Mouse (Mus musculus) lung, embryonic 15.5 days (tissue): ENCODE measurements at regions not wholly inside any gene's neighbourhood (a gene's known extent, or its start where the extent isn't known, plus 50 kb on each side); places are given as distances from the start of the nearest gene placed in this dataset.
A peak's percentile ranks its signal among the peaks of the same experiment; 100 is the strongest.

Source experiments
- ATAC-seq: fragments of 200-750 bp; cut with Nextera tagmentation; 2 replicates; pipeline ENCODE4 v1.8.0; 2017; ENCODE audit warnings: moderate number of reproducible peaks, borderline replicate concordance; ENCODE audit not compliant: low FRiP score, low TSS enrichment; ENCODE audit errors: extremely low read depth
- H3K27ac ChIP-seq: fragments of 300-500 bp; sonication (generic); 2 replicates; pipeline ENCODE4 v1.5.1; 2015; ENCODE audit warnings: moderate library complexity, mild to moderate bottlenecking, inconsistent platforms
- H3K27me3 ChIP-seq: fragments of 300-500 bp; sonication (generic); 2 replicates; pipeline ENCODE4 v1.6.1; 2015; ENCODE audit warnings: inconsistent platforms
- H3K36me3 ChIP-seq: fragments of 300-500 bp; sonication (generic); 2 replicates; pipeline ENCODE4 v1.6.1; 2015; ENCODE audit warnings: inconsistent platforms
- H3K4me1 ChIP-seq: fragments of 300-500 bp; sonication (generic); 2 replicates; pipeline ENCODE4 v1.6.1; 2015; ENCODE audit warnings: inconsistent platforms
- H3K4me2 ChIP-seq: fragments of 300-500 bp; sonication (generic); 2 replicates; pipeline ENCODE4 v1.6.1; 2015; ENCODE audit warnings: inconsistent platforms, mild to moderate bottlenecking, moderate library complexity
- H3K4me3 ChIP-seq: fragments of 300-500 bp; sonication (generic); 2 replicates; pipeline ENCODE4 v1.5.1; 2015; ENCODE audit warnings: mild to moderate bottlenecking, inconsistent platforms
- H3K9ac ChIP-seq: fragments of 300-500 bp; sonication (generic); 2 replicates; pipeline ENCODE4 v1.6.1; 2015; ENCODE audit warnings: inconsistent platforms
- H3K9me3 ChIP-seq: fragments of 300-500 bp; sonication (generic); 2 replicates; pipeline ENCODE4 v1.6.1; 2016; ENCODE audit warnings: inconsistent platforms
- WGBS: fragments of 180-500 bp; shearing (Covaris S2); methylation state at CpG from one replicate; pipeline ENCODE4 v1.1.7; 2015; 5-methylcytosine and 5-hydroxymethylcytosine counted together

DNA sequence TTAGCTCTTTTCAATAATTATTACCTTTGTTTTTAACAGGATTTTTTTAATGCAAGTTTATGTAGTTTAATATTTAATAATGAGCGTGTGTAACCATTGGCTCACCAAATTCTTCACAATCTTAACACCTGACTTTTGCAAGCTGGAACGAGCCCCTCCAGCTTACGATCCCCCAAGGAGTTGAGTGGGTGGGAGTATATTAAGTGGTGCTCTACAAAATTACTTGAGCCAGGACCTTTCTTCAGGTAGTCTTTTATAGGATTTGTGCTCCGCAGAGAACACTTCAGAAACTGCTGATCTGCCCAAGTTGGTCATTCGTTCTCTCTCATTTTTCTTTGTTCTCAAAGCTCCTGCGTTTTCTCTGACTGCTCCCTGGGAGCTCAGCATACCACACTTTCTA, 144.5 kb upstream of the Tab2 start:
- Histone ChIP-seq H3K4me1 (no peaks in the 10 kb centered on the region), H3K27me3 (no peaks in the 10 kb centered on the region), H3K9ac (no peak overlapping the region), H3K27ac (no peak overlapping the region), H3K4me2 (no peak overlapping the region), H3K9me3 (no peaks in the 10 kb centered on the region; the same call in 1 of the 2 replicates), H3K36me3 (no peaks in the 10 kb centered on the region), H3K4me3 (no peak overlapping the region)
- WGBS, result 65% methylated on average over 6 of the region's 6 CpGs
- ATAC-seq, result no peak

DNA sequence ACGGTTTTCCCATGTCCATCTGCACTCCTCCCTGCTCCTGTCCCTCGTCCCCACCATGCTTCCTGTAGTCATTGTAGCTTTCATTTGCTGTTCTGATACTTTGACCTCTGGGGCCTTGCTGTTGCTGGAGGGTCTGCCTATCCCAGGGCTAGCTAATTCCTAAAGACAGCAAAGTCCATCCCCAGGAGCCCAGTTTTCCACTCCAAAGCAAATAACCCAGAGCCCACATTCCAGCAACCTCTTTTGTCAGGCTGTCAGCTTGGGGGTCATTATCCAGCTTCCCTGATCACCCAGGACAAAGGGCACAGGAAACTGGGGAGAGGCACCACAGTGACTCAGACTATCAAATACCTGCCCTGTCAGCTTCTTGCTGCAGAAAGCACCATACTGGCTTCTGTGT, 139.9 kb upstream of the Tab2 start:
- Histone ChIP-seq H3K9ac (no peak overlapping the region), H3K9me3 (no peaks in the 10 kb centered on the region; the same call in 1 of the 2 replicates), H3K4me3 (no peak overlapping the region), H3K27ac (no peak overlapping the region), H3K4me1 (peaks cover 12% of the 10 kb centered on the region), H3K4me2 (no peak overlapping the region), H3K36me3 (no peaks in the 10 kb centered on the region), H3K27me3 (no peaks in the 10 kb centered on the region)
- ATAC-seq, result no peak
- 43% methylated on average over 2 of the region's 2 CpGs for WGBS

DNA sequence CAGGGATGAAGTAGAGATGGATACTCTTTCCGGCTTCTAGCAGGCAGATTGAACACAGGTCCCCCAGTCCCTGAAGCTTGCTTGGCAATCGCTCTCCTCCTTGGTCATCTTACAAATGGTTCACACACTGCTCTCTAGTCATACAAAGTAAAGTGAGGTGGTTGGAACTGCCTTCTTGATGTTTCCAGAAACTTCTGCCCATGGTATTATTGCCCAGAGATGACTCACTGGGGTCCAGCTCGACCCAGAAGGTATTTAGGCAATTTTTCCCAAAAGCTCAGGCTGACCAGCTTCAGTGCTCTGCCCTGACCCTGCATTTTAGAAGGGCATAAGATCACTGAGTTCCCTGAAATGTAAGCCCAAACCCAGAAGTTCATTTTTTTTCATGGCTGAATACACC, 139.2 kb upstream of the Tab2 start:
- 87% methylated on average over 3 of the region's 3 CpGs for WGBS
- no peak overlapping the region for H3K4me2 ChIP-seq
- no peak for ATAC-seq
- H3K9me3 ChIP-seq, result no peaks in the 10 kb centered on the region; the same call in 1 of the 2 replicates
- no peak overlapping the region for H3K9ac ChIP-seq
- peaks cover 12% of the 10 kb centered on the region for H3K4me1 ChIP-seq
- H3K27ac ChIP-seq, result no peak overlapping the region
- H3K4me3 ChIP-seq, result no peak overlapping the region
- H3K36me3 ChIP-seq, result no peaks in the 10 kb centered on the region
- no peaks in the 10 kb centered on the region for H3K27me3 ChIP-seq

DNA sequence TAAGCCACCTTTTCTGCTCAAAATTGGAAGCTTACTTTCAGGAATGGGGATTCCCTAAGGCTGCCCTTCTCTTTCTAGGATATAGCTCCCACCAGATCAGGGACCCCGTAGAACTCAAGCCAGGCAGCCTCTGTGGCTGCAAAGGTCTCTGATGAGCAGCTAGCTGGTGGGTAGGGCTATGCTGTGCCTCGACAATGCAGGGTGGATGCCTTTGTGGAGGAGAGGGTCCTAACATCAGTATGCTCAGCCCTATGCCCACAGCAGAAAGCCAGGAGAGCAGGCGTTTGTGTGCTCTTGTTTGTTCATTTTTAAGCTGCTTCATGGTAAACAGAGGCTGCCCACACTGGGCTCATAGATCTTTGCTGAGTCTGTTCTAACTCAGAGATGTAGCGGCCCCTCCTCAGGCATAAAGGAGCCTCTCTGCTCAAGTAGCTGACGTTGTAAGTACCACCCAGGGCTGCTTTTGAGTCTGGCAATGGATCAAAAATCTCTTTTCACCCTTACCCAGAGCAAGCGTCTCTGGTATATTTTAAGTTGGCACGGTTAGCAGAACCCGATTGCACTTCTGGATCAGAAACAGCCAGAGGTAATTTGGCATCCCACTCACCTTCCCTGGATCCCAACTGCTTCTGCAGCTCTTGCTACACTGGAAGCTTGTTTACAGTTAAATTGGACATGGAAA, 136.0 kb upstream of the Tab2 start:
- Histone ChIP-seq H3K9ac (no peak overlapping the region), H3K27me3 (no peaks in the 10 kb centered on the region), H3K4me1 (peaks cover 23% of the 10 kb centered on the region), H3K27ac (no peak overlapping the region), H3K4me2 (no peak overlapping the region), H3K36me3 (no peaks in the 10 kb centered on the region), H3K4me3 (no peak overlapping the region), H3K9me3 (no peaks in the 10 kb centered on the region)
- peak; percentile 70 for ATAC-seq
- 35% methylated on average over 8 of the region's 8 CpGs for WGBS

DNA sequence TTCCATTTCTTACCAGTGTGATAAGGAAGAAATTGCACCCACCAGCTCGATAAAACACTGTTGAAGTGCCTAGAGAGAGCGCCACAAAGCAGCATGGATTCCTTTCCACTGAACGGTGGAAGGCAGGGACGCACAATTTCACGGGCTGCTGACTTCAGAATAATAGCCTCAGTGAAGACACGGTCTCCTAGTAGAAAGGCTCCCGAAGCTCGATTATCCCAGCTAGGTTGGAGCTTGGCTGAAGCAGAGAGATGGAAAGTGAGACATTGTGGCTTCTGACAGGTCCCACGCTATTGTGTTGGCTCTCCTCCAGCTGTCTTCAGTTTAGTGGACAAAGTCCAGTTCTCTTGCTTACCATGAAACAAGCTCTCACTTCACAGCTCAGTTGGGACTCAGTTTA, 133.3 kb upstream of the Tab2 start:
- Histone ChIP-seq H3K27ac (no peak overlapping the region), H3K4me3 (no peak overlapping the region), H3K27me3 (no peaks in the 10 kb centered on the region), H3K9ac (no peak overlapping the region), H3K4me1 (peaks cover 29% of the 10 kb centered on the region), H3K36me3 (no peaks in the 10 kb centered on the region), H3K4me2 (no peak overlapping the region), H3K9me3 (no peaks in the 10 kb centered on the region)
- 44% methylated on average over 9 of the region's 9 CpGs for WGBS
- ATAC-seq, result no peak

DNA sequence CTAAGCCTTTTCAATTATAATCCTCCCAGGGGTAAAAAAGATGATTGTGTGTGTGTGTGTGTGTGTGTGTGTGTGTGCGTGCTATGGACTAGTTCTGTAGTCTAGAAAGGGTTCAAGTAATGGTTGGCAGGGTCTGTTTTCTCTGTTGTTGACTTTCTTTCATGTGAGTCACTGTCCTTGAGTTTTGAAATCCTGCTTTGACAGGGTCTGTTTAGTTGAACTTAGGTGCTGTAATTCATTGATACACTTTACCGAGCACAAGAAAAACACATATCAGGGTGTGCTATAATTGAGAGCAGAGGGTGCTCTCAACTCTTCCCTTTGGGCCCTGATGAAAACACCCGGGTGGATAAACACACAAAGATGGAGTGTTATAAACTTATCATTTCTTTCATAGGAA, 132.7 kb upstream of the Tab2 start:
- H3K4me1 ChIP-seq, result peaks cover 29% of the 10 kb centered on the region
- no peaks in the 10 kb centered on the region for H3K36me3 ChIP-seq
- H3K27me3 ChIP-seq, result no peaks in the 10 kb centered on the region
- no peak overlapping the region for H3K4me2 ChIP-seq
- no peak for ATAC-seq
- 61% methylated on average over 3 of the region's 3 CpGs for WGBS
- no peaks in the 10 kb centered on the region for H3K9me3 ChIP-seq
- no peak overlapping the region for H3K4me3 ChIP-seq
- H3K9ac ChIP-seq, result no peak overlapping the region
- H3K27ac ChIP-seq, result no peak overlapping the region

DNA sequence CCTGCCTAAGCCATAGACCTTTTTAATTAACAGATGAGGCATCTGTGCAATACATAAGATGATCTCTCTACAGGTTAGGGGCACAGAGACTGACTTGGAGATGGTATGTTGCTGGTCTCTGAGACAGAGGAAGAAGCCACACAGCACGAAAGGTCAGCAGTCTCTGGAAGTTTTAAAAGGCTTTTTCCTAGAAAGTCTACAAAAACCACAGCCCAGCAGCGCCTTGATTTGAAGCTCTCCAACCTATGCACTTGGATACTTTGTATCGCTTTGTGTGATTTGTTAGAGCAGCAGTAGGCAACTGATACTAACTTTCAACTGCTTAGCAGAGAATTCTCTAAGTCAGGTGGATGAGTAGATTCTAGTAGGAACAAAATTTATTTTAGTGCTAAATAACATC, 132.3 kb upstream of the Tab2 start:
- H3K9me3 ChIP-seq, result no peaks in the 10 kb centered on the region
- no peak overlapping the region for H3K9ac ChIP-seq
- no peaks in the 10 kb centered on the region for H3K27me3 ChIP-seq
- H3K36me3 ChIP-seq, result no peaks in the 10 kb centered on the region
- no peak overlapping the region for H3K4me2 ChIP-seq
- WGBS, result 86% methylated on average over 3 of the region's 3 CpGs
- H3K4me3 ChIP-seq, result no peak overlapping the region
- ATAC-seq, result no peak
- no peak overlapping the region for H3K27ac ChIP-seq
- peaks cover 29% of the 10 kb centered on the region for H3K4me1 ChIP-seq

DNA sequence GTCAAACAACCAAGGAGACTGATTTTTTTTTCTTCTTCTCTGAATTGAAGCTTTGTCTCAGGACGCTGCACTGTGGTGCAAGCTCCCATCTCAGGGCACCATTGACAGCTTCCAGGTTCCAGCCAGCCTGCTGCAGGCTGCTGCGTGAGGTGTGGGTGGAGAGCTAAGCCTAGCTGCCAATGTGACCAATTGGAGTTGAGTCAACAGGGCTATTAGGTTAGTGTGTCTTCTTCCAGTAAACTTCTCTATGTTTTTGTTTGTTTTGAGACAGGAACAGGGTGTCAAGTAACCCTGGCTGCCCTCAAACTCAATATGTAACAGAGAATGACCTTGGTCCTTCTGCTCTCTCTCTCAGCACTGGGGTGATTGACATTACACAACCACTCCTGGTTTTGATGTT, 131.1 kb upstream of the Tab2 start:
- H3K27me3 ChIP-seq, result no peaks in the 10 kb centered on the region
- 26% methylated on average over 2 of the region's 2 CpGs for WGBS
- H3K4me1 ChIP-seq, result peaks cover 23% of the 10 kb centered on the region
- H3K4me2 ChIP-seq, result no peak overlapping the region
- H3K36me3 ChIP-seq, result no peaks in the 10 kb centered on the region
- no peaks in the 10 kb centered on the region for H3K9me3 ChIP-seq
- H3K9ac ChIP-seq, result no peak overlapping the region
- H3K4me3 ChIP-seq, result no peak overlapping the region
- no peak overlapping the region for H3K27ac ChIP-seq
- no peak for ATAC-seq

DNA sequence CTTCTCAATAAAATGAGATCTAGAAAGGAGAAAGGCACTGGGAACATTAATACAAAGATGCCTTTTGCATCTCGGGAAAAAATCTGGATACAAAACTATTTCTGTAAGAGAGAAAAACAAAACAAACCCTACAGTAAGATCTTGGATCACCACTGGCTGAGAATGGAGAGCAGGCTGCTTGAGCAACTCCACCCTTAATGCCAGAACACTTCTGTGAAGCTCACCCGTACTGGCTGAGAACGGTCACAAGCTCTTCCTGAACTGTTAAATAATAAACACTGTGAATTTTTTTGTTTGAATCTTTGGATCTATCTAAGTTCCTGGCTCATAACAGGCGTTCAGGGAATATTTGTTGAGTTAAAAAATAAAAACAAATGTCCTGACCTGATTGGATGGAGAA, 130.4 kb upstream of the Tab2 start:
- H3K4me1 ChIP-seq, result peaks cover 17% of the 10 kb centered on the region
- ATAC-seq, result no peak
- H3K4me3 ChIP-seq, result no peak overlapping the region
- no peak overlapping the region for H3K4me2 ChIP-seq
- WGBS, result 33% methylated on average over 4 of the region's 4 CpGs
- no peaks in the 10 kb centered on the region for H3K36me3 ChIP-seq
- H3K27ac ChIP-seq, result no peak overlapping the region
- H3K9me3 ChIP-seq, result no peaks in the 10 kb centered on the region
- H3K27me3 ChIP-seq, result no peaks in the 10 kb centered on the region
- no peak overlapping the region for H3K9ac ChIP-seq

DNA sequence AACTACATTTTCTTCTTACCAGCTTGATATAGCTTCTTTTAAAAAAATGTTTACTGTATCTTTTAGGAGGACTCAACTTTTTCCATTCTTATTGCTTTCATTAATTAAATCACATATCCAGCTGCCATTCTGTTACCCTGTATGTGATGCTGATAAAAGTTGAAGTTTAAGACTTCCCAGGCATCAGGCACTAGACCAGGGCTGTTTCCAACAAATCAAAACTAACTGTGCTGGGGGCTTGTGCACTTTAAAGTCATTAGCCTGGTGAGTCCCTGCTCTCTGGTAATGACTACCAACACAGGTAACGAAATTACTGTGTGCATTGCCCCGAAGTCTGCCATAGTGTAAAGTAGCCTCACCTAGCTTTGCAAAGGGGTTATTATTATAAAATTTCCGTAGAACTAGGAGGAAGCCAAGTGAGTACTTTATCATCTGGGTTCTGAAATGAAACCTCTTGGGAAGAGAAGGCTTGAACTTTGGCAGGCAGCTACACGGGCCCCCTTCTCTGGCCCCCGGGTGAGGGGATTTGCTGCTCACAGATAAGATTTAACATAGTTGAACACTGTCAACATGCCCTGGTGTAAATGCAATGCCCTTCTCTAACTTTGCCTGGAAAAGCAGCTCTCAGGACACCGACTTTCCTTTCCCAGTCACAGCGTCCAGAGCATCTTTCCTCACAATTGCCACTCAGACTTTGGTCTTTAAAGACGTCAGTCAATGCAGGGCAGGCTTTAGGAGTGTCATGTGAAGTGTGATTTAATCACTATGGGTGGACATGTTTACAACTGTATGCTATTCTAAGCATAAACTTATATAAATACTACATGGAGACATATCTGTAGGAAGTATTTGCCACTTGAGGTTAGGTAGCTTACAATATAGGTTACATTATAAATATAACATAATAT, 122.1 kb upstream of the Tab2 start:
- H3K9ac ChIP-seq, result no peak overlapping the region

DNA sequence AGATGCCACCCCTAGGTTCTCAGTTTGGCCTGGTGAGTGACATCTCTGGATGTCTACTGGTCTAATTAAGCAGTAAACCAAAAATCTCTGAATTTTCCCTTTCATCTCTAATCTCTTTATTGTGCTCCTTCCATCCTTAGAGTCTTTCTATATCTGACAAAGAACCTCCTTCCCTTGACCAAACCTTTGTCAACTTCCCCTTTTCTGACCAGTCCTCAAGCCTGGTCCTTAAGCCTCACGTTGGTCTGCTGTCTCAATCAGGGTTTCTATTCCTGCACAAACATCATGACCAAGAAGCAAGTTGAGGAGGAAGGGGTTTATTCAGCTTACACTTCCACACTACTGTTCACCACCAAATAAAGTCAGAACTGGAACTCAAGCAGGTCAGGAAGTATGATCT, 116.4 kb upstream of the Tab2 start:
- 80% methylated on average over 1 of the region's 1 CpGs for WGBS
- Histone ChIP-seq H3K4me2 (no peak overlapping the region), H3K27me3 (no peaks in the 10 kb centered on the region), H3K36me3 (no peaks in the 10 kb centered on the region), H3K9ac (no peak overlapping the region), H3K4me3 (no peak overlapping the region), H3K4me1 (no peaks in the 10 kb centered on the region), H3K27ac (no peak overlapping the region), H3K9me3 (no peaks in the 10 kb centered on the region)
- no peak for ATAC-seq

More for the DNA sequence above, 122.1 kb upstream of the Tab2 start:
- Histone ChIP-seq H3K36me3 (no peaks in the 10 kb centered on the region), H3K27ac (no peak overlapping the region), H3K4me3 (no peak overlapping the region), H3K4me1 (0 out of 2 replicates have a peak, but pooled peaks cover 3% of the 10 kb centered on the region), H3K27me3 (no peaks in the 10 kb centered on the region), H3K9me3 (no peaks in the 10 kb centered on the region), H3K4me2 (no peak overlapping the region)
- 48% methylated on average over 8 of the region's 8 CpGs for WGBS
- ATAC-seq, result no peak

DNA sequence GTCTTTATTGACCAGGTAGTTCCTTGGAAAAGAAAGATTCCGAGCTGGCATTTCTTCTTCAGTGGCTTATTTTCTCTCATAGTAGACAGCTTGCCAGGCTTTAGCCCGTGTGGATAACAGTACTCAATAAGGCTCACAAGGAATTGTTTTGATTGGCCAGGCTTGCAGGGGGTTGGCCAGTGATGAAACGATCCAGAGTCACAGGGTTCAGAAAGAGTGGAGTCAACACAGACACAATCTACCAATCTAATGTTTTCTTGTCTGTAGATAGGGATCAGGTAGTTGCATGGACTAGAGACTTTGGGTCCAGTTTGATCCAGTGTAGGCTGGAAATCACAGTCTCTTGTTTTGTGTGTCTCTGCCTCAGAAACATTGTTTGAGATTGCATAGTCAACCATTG, 115.8 kb upstream of the Tab2 start:
- no peaks in the 10 kb centered on the region for H3K27me3 ChIP-seq
- 66% methylated on average over 3 of the region's 3 CpGs for WGBS

More for the DNA sequence above, 115.8 kb upstream of the Tab2 start:
- H3K4me1 ChIP-seq, result no peaks in the 10 kb centered on the region
- ATAC-seq, result no peak
- no peak overlapping the region for H3K4me2 ChIP-seq
- H3K36me3 ChIP-seq, result no peaks in the 10 kb centered on the region
- no peaks in the 10 kb centered on the region for H3K9me3 ChIP-seq
- H3K27ac ChIP-seq, result no peak overlapping the region
- no peak overlapping the region for H3K4me3 ChIP-seq
- no peak overlapping the region for H3K9ac ChIP-seq
